Mouse (Mus musculus): ENCODE data around the gene Dnttip2.

The Dnttip2 gene

DNA sequence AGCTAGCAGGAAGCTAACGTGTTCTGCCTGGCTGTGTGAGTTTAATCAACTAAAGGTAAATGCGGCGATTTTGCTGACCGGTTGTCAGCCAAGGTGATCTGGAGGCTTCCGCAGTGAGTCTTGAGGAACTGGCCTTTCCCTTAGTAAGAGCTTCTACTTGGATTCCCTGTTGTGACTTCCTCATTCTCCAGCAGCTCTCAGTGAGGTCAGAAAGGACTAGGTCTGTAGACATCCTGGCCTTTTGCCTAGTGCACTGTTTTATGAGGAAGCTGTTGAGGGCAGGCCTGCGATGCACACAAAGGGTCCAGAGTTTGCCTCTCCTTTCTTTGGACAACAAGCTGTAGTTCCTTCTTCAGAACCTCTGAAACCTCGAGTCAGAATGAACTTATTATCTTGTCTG is 16.5 kb downstream of the Dnttip2 start:
- no peak for DNase-seq

DNA sequence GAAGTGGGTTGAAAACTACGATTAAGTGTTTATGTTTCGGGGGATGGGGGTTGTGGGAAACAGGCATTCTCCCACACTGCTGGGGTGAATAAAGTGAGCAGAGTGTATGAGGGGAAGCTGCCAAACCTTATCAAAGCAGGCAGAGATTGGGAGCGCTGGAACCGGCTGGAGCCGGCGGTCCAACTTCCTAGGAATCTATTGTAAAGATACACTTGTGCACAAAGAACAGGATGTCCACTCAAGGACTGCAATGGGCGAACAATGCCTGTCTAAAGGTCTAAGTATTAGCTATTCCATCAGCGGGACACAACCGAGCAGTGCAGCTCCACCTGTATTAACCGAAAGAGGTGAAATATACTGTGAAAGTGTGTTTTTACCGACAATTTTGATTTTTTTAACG is 17.6 kb downstream of the Dnttip2 start:
- DNase-seq: no peak

DNA sequence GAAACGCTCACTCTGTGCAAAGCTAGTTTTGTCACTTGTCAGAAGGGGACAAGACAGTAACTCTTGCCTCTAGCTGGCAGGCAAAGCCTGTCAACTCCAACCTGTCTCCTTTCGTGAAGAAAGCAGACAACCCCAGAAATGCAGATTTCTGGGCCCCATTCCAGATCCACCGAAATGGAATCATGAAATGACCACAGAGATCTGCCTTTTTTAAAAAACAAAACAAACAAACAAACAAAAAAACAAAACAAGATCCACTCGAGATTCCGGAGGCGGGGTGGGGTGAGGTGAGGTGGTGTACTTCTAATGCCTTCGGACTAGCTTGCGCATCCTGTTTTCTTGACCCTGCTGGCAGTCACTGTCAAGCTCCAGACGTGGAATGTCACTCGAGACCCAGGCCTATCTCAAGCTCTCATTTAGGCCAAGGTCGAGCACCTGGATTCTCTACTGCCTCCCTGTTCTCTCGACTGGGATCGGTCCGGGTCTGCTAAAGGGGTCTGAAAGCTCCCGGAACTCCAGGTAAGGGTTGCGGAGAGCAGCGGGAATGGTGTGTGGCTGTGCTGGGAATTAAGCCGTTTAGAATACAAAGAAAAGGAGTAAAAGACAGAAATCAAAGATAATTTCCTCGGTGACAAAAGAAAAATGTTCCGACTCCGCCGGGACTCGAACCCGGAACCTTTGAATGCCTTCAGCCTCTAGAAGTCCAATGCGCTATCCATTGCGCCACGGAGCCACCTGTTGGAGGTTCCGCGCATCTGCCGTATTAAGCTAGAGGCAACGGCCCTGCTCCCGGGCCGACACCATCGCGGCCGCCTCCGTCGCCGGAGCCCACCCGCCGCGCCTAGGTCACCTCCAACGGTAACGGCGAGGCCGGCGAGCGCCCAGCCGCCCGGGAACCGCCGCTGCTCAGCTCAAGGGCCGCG is 18.4 kb downstream of the Dnttip2 start:
- DNase-seq: peak; percentile 89 to 96

DNA sequence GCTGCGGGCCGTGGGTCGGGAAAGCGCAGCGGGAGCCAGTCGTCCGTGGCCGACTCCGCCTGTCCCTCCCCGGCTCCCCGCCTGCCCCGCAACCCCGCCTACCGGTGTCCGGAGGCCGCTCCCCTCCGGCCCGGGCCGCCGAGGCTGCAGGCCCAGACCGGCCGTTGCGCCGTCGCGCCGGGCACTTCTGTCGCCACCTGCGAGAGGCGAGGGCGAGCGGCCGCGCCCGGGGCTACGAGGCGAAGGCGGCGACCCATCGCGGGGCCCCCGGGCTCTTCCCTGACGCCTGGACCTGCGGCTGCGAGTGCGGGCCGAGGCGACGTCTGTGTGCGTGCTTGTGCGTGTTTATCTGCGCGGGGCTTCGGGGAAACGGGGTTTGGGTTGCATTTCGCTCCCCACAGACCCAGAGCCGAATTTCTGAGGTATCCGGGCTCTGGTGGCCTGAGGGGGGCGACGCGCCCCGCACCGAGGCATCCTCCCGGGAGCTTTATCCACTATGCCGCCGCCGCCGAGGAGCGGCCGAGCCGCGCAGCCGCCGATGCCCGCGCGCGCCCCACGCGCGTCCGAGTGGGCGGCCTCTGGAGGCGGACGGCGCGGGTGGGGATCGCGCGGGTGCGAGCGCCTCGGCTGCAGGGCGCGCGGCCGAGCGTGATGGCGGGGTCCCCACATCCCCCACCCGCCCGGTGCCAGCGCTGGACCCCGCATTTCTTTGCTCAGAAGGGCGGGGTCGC is 19.2 kb downstream of the Dnttip2 start:
- DNase-seq: no peak

DNA sequence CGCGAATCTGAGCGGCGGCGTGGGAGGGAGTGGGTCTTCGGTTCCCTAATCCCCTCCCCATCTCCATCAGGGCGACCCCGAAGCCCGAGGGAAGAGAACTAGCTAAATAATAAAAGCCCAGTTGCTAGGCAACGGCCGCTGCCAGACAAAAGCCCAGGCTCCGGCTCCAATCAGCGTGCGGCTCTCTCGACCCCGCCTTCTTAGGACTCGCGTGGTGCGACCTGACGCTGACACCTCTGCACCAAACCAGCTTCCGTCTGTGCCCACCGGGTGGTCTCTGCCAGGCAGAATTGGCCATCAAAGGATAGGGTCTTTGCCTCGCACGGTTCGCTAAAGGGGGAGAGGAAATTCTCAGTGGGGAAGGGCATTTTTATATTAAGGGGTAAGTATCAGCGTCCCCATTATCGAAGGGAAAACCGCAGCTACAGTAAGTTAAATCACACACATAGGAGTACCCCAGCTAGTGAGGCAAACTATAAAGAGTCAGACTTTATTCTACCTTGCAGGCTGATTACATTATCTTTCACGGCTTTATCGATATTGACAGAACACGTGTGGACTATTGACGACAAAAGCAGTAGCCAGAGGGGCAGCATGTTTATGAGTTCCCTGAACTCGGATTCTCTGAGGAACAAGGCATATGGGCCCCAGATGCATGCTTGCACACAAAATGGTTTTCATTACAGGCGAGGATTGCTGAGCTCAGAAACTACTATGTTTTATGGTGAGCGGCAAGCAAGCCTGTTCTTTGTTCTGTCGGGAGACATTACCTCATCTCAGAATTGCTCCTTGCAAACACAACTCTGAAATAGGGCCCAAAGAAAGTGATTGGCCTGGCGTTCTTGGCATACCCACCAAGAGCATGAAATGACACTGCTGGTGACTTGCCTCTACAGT is 20.0 kb downstream of the Dnttip2 start, which contains the start of gene Bcar3:
Bcar3 (plus strand) TSS at position 183 of the 897 bp plus-strand sequence.
- DNase-seq: peak; percentile 73 to 82

DNA sequence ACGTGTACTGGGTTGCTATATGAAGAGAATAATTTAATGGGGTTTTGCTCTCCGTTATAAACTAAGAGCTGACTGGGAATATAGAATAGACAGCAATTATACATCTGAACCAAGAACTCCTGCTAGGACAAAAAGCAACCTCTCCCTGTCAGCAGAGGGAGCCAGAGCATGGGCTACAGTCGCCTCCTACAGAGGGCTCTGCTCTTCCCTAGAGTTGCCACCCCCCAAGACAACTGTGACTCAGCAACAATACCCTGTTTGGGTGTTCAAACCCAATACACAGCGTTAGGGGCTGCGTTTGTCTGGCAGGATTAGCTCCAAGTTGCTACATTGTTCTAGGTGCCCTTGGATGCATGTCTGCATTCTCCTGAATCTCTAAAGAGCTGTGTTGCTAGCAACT is 21.3 kb downstream of the Dnttip2 start:
- peak in 1 of 2 experiments; percentile 47 for DNase-seq

DNA sequence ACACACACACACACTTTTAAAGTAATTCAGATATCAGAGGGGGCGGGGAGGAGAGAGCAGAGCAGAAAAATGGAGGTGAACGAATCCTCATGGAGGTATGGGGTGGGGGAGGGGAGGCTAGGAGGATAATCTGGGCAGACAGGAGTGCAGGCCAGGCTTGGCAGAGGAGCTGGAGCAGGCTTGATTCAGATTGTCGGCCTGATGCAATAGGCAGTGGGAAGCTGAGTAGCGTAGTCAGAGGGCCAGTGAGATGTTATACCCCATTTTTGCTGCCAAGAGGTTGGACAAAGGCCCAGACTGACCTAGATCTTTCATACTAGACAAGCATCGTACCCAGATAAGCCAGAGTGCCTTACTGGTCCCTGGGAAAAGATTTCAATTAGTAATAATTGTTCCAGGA is 22.8 kb downstream of the Dnttip2 start:
- DNase-seq: no peak

DNA sequence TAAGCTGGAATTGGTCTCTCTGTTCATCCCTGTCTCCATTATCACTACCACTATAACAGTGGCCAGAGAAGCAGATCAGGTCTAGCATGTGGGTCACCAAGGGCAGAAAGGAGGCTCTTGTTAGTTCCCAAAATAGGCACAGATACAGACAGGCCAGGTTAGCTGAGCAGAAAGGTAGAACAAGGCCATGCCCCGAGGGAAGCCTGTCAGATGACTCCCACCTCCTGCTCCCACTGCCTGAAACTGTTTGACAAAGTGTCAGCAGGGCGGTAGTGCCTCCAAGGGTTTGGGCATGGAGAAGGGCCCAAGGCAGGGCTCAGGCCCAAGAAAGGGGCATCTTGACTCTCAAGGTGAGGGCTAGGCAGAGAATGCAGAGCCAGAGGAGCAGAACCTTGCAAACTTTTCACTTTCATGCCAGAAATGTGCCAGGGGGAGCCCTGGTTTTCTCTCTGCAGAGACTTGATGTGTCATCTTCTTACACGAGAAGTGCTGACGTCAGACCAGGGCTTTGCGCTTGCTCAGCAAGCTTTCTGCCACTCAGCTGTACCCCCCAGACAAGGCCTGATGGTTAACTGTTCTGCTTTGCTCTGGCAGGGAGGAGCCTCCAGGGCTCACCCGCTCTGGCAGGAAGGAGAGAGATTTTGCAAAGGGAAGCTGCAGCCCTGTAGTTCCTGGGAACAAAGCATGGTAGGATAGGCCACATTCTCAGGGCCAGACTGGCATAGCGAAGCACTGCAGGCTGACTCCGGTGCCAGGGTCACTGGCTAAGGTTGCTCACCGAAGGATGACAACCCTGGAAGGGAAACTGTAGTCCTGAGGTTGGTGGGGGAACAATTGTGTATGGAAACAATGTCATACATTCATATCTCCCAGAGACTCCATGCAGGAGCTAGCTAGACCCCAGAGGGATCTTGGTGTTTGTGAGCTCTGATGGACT is 27.1 kb downstream of the Dnttip2 start:
- no peak for DNase-seq

DNA sequence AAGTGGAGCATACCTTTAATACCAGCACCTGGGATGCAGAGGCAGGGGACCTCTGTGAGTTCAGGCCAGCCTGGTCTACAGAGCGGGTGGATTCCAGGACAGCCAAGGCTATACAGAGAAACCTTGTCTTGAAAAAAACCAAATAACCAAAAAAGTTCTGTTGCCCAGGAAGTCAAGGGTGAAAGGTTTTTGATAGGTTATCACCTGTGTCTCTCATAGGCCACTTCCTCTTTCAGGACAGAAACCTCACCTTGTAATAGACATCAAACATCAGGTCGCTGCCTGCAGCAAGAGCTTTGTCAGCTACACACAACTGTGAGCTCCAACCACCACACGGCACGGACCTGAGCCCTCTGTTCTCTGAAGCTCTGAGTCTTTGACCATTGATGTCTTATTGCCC is 30.4 kb downstream of the Dnttip2 start:
- DNase-seq: no peak

DNA sequence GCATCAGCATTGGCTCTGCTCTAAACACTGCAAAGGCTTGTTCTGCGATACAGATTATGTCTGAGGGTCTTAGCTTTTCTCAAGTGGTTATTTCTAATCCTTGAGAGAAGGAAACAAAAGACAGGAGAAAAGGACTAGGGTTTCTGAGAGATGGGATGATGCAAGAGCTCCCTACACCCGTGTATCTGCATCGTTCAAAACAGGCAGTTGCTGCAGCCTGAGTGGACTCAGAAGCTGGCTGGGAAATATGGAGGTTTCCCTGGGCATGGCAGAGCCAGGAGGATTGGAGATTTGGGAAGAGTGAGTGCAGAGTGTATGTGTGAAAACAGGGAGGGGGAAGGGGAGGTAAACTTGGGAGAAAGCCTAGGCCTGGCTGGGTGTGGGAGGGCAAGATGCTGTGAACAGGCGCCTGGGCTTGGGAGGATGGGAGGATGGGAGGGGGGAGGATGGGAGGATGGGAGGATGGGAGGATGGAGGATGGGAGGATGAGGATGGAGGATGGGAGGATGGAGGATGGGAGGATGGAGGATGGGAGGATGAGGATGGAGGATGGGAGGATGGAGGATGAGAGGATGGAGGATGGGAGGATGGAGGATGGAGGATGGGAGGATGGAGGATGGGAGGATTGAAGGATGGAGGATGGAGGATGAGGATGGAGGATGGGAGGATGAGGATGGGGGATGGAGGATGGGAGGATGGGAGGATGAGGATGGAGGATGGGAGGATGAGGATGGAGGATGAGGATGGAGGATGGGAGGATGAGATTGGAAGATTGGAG is 33.9 kb downstream of the Dnttip2 start:
- DNase-seq: no peak

DNA sequence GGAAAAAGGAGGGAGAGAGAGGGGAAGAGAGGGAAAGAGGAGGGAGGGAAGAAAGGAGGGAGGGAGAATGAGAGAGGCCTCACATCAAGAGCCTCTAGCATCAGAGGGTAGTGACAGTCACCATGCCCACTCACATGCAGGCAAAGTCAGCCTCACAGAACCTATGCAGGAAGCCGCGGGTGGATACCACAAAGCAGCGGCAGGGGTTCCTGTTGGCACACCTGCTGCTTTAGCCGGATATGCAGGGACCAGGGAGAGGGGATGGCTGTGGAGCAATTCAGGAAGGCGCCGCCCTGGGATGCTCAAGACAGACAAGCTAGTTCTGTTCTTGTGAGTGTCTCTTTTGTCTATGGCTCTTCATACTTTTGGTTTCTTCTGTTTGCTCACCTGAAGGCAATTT is 34.8 kb downstream of the Dnttip2 start:
- DNase-seq: no peak

DNA sequence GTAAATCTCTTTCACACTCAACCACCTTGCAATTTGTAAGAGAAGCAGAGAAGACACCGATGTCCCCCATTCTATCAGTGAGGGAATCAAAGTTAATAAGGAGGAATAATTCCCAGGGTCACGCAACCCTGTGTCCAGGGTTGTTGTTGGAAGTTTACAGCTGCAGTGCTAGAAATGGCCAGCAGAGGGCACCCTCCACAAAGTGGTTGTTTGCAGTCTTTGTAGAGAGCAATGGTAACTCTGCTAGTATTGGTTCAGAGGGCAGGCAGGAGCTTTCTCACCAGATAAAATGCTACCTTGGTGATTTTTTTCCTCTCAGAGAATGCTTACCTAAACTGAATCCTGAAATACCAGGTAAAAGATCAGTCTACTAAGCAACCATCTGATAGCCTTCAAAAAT is 37.9 kb downstream of the Dnttip2 start:
- peak; percentile 60 to 85 for DNase-seq

DNA sequence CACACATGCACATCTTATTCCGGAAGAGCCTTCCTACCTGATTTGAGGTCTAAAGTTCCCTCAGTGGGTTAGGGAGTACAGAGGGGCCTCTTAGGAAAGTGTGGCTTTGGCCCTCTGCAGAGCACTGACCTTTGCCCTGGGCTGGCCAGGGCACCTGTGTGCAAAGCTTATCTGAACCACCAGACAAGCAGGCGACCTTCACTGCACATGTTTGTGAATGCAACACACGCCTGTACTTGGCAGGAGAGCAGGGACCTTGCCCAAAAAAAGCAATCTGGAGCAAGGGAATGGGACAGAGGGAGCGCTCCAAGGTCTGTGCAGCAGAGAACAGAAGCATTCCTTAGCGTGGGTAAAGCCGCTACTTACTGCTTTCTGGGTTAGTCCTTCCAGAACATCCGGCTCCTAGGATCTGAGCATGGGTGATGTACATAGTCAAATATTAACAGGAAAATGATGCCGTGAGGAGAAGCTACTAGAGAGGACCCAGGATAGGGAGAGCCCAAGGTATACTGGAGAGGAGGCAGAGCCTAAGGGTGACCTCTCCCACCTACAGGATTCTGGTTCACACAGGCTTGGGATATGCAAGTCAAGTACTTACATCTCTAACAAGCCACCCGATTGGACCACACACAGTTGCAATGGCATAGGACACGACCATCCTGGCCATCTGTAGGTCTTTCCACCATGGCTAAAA is 38.9 kb downstream of the Dnttip2 start:
- DNase-seq: no peak

DNA sequence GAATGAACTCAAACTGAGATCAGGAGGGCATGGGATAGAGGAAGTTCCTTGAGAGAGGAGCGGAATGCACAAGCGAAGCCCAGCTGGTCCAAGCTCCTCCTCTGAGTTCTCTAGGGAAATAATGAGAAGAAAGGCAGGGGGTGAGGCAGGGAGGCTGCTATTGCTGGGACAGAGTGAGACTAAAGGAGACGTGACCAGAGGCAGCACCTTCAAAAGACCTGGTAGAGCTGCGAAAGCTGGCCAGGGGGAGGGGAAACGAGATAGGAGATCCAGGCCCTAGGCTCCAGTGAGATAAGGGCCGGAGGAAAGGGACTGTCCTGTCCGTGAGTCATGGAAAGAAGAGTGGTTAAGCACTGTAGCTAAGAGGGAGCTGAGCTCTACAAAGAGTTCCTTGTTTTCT is 39.7 kb downstream of the Dnttip2 start:
- no peak for DNase-seq

DNA sequence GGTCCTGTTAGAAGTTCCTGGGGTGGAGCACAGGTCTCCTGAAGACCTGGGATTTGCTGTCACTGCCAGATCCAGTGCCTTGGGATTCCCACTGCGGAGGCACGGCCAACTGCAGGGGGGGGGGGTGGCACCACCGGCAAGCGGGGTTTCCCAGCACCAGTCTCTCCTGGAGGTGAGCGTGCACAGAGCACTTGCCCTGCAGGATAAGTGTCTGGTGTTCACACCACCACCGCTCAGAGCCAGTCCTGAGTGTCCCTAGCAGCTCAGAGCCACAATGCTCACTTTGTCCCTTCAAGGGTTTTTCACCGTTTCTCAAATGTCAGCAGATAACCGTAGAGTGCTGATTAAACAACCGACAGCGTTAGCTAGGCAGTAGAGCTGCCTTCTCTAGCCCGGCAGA is 42.4 kb downstream of the Dnttip2 start:
- no peak for DNase-seq

DNA sequence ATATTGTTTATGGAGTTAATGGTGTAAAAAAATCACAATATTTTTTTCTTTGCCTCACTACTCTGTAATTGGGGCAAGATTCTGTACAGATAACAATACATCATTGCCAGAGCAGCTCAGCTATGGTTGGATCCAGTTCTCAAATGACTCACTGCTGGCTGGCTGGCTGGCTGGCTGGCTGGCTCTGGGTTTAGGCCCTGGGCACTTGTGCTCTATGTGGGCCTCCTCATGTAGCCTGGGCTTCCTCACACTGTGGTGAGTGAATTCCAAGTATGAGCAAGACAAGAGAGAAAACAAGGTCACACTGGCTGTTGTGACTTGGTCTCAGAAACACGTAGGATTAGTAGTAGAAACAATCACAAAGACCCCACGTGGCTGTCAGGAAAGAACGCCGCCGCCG is 43.2 kb downstream of the Dnttip2 start:
- no peak for DNase-seq

DNA sequence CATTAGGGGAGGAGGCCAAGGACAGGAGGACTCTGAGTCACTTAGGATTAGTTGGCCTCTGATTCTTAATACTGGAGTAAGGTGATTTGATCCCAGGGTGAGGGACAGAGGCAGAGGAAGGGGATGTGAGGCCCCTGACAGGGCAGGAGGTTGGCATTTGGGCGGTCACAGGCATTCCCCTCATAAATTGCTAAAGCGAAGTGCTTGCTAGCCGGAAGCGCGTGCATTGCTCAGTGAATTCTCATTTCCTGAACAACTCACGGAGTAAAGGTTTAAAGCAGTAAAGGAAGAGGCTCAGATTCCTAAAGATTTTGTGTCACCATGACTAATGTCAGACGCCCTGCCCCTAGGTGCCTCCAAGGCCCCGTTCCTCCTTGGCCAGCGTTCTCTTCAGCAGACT is 48.0 kb downstream of the Dnttip2 start:
- DNase-seq: no peak

DNA sequence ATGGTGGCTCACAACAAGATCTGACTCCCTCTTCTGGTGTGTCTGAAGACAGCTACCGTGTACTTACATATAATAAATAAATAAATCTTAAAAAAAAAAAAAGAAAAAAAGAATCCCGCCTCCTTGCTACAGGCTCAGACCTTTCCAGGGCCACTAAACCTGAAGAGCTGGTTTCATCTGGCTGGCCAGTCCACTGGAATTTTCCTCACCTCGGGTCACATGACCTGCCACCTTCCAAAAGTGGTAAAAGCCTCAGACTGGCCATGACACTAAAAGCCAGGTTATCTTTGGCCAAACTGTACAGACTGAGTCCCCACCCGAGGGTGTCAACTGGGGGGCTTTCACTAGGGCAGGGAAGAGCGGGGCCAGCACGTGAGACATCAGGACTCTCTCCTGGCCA is 49.7 kb downstream of the Dnttip2 start:
- no peak for DNase-seq

DNA sequence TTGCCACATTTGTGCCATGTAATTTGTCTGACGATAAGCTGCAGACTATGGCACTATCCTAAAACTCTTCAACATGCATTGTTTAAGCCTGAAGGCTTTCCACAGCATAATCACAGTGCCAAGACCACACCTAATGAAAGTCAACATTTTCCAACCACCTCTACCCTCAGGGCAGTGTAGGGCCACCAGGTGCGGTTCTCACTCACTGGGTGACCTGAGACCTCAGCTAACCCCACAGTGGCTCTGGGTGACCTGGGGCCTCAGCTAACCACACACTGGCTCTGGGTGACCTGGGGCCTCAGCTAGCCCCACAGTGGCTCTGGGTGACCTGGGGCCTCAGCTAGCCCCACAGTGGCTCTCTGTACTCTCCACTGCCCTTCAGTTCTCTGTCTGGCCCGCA is 50.3 kb downstream of the Dnttip2 start:
- no peak for DNase-seq

DNA sequence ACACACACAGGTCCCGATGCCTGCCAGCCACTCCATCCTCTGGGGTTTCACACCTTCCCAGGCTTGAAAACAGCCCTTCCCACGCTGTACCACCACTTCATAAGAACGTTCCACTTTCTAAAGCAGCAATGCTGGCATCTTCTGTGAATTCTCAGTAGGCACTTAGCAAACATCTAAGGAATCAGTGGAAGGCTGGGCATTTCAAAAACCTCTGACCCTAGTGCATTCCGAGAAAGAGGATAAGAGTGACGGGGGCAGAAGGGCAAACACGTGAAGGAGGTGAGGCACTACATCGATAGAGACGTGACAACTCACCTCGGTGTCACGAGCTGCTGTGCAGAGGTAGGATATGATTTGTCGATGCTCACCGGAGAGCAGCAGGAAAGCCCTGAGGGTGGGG is 56.3 kb downstream of the Dnttip2 start:
- DNase-seq: no peak

Data from spleen, adult 18-20 months (tissue).